Mouse (Mus musculus) embryonic fibroblast, embryonic 13.5 days (primary cell): ENCODE results near the gene Fstl4.

ENCODE experiments used
- CTCF ChIP-seq: IDR thresholded peaks from 2 replicates; pipeline ENCODE4 v1.5.1; 2011; ENCODE audit warnings: mild to moderate bottlenecking, control low read depth, low read length, moderate library complexity, borderline replicate concordance; ENCODE audit not compliant: insufficient read depth
- POLR2A ChIP-seq: IDR thresholded peaks from 2 replicates; pipeline ENCODE4 v1.6.1; 2011; ENCODE audit warnings: low read depth, mild to moderate bottlenecking, control low read depth, low read length, moderate library complexity

DNA sequence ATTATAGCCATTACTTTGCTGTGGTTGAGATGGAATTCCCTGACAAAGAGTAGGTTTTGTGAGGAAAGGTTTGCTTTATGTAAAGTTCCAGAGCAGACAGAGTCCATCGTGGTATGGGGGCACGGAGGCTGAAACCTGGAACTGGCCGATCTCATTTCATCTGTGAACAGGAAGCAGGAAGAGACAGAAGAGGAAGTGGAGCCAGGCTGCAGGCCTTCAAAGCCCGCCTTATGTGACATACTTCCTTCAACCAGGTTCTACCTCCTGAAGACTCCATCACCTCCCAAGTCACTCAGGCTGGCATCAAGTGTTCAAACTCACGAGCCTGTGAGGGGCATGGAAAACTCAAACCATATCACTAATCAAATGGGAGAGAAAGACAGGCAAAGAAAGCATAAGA, 34.5 kb upstream of the Fstl4 start:
- TF ChIP-seq POLR2A (no peak), CTCF (no peak)
